Mouse (Mus musculus): ENCODE results near the gene Rpn1. TPM values are rescaled to one million over a fixed set of nuclear protein-coding genes. Genes with fewer than 3 reads are reported as not detected.

Gene Rpn1
- polyA plus RNA-seq, 1 experiment from 2014 or later, result 112 TPM

DNA sequence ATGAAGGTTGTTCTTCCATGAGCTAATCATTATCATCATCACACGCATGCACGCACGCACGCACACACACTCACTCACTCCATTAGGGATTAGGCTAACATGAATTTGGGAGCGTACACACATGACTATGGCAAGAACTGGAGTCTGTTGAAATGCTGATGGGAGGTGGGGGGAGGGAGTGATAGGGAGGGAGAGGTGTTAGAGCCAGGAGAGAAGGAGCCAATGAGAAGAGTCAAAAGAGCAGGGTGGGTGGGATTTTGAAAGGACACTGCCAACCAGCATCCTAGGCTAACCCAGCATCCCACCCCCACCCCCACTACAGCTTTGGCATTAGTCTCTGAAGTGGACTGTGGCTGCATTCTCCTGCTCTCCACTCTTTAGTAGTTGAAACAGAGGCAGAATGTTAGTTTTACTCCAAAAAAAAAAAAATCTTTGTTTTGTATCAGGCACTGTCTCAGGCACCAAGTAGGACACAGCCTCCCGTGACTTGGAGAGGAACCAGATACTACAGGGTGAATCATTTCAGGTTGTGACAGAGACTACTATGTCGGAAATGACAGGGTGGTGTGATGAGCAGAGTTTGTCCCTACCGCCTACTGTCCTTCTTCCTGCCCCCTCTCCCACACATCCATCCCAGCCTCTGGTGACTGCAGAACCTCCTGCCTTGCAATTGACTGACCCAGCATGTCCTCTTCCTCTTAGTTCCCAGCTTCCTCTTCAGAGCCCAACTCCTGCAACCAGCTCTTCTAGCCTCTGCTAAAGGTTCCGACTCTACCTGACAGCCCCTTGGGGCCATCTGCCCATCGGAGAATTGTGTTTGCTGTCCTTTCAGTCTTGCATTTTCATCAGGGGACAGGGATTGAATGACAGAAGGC lies 23.6 kb downstream of the Rpn1 start:
- ATAC-seq (0 out of 2 replicates have a peak, but pooled peaks have one; percentile 16), DNase-seq (no peak)
- TF ChIP-seq EP300 (IDR thresholded peaks at IDR 0.05; ENCODE audit: low read depth) (no peak), CTCF (IDR thresholded peaks at IDR 0.05; ENCODE audit: low read depth) (no peak)
- Histone ChIP-seq H3K4me1 (ENCODE audit: insufficient read depth) (peaks cover 11% of the 10 kb centered on the region), H3K27ac (ENCODE audit: low read depth) (no peak overlapping the region), H3K9me3 (ENCODE audit: low read length) (no peaks in the 10 kb centered on the region), H3K9ac (replicated peaks) (no peak overlapping the region), H3K27me3 (ENCODE audit: insufficient read depth, low read length) (no peaks in the 10 kb centered on the region), H3K4me3 (ENCODE audit: low read depth, low read length) (no peak overlapping the region), H3K36me3 (replicated peaks; ENCODE audit: insufficient read depth, low read length) (peaks cover 19% of the 10 kb centered on the region), H3K4me2 (ENCODE audit: low read depth, low read length) (no peak overlapping the region)
- 62% methylated on average over 10 of the region's 10 CpGs for WGBS (ENCODE audit: insufficient replicate concordance)

DNA sequence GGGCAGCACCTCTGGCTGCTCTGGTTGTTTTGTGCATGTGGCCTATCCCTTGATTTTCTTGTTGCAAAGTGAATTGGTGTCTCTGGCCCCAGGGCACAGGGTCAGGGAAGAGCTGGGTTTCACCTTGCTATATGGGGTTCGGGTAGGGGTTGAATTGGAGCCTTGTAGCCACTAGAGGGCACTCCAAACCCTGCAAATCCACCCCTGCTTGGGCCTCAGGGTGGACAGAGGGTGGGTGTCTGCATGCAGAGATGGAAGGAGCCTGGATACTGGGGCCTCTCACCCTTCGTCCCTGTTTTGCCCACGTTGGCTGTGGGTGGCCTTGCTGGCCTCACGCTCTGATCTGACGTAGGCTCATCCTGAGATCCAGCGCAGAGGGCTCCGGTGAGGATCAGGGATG lies 28.9 kb downstream of the Rpn1 start:
- peaks cover 15% of the 10 kb centered on the region for H3K4me1 ChIP-seq (ENCODE audit: insufficient read depth)
- ATAC-seq (no peak), DNase-seq (peak; percentile 70)
- WGBS (ENCODE audit: insufficient replicate concordance), result 35% methylated on average over 7 of the region's 7 CpGs
- no peak overlapping the region for H3K27ac ChIP-seq (ENCODE audit: low read depth)
- H3K9ac ChIP-seq (replicated peaks), result no peak overlapping the region
- H3K36me3 ChIP-seq (replicated peaks; ENCODE audit: insufficient read depth, low read length), result no peaks in the 10 kb centered on the region
- no peaks in the 10 kb centered on the region for H3K27me3 ChIP-seq (ENCODE audit: insufficient read depth, low read length)
- TF ChIP-seq CTCF (IDR thresholded peaks at IDR 0.05; ENCODE audit: low read depth), result peak; percentile 90
- TF ChIP-seq EP300 (IDR thresholded peaks at IDR 0.05; ENCODE audit: low read depth), result no peak
- no peaks in the 10 kb centered on the region for H3K9me3 ChIP-seq (ENCODE audit: low read length)
- H3K4me2 ChIP-seq (ENCODE audit: low read depth, low read length), result no peak overlapping the region
- H3K4me3 ChIP-seq (ENCODE audit: low read depth, low read length), result no peak overlapping the region

DNA sequence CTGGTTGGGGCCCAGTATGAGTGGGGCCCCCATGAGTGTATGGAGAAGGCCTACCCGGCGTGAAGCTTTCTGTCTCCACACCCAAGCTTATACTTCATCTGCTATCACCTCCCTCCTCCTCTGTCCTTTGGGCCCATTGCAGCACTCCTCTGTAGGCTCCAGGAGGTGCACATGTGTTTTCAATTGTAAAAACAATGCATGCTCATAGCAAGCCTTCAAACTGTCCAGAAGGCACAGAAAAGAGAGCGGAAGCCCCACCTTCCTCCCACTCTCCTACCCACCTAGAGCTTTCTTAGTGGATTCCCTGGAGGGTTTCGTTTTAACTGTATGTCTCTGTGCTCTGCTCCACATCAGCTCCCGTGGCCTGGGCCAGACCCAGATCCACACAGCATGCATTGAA lies 30.1 kb downstream of the Rpn1 start:
- ATAC-seq (no peak), DNase-seq (no peak)
- Histone ChIP-seq H3K9ac (replicated peaks) (no peak overlapping the region), H3K27me3 (ENCODE audit: insufficient read depth, low read length) (no peaks in the 10 kb centered on the region), H3K4me2 (ENCODE audit: low read depth, low read length) (no peak overlapping the region), H3K4me3 (ENCODE audit: low read depth, low read length) (no peak overlapping the region), H3K36me3 (replicated peaks; ENCODE audit: insufficient read depth, low read length) (no peaks in the 10 kb centered on the region), H3K9me3 (ENCODE audit: low read length) (0 out of 2 replicates have a peak, but pooled peaks cover 3% of the 10 kb centered on the region), H3K4me1 (ENCODE audit: insufficient read depth) (peaks cover 15% of the 10 kb centered on the region), H3K27ac (ENCODE audit: low read depth) (no peak overlapping the region)
- TF ChIP-seq EP300 (IDR thresholded peaks at IDR 0.05; ENCODE audit: low read depth) (no peak), CTCF (IDR thresholded peaks at IDR 0.05; ENCODE audit: low read depth) (no peak)
- 69% methylated on average over 5 of the region's 5 CpGs for WGBS (ENCODE audit: insufficient replicate concordance)

DNA sequence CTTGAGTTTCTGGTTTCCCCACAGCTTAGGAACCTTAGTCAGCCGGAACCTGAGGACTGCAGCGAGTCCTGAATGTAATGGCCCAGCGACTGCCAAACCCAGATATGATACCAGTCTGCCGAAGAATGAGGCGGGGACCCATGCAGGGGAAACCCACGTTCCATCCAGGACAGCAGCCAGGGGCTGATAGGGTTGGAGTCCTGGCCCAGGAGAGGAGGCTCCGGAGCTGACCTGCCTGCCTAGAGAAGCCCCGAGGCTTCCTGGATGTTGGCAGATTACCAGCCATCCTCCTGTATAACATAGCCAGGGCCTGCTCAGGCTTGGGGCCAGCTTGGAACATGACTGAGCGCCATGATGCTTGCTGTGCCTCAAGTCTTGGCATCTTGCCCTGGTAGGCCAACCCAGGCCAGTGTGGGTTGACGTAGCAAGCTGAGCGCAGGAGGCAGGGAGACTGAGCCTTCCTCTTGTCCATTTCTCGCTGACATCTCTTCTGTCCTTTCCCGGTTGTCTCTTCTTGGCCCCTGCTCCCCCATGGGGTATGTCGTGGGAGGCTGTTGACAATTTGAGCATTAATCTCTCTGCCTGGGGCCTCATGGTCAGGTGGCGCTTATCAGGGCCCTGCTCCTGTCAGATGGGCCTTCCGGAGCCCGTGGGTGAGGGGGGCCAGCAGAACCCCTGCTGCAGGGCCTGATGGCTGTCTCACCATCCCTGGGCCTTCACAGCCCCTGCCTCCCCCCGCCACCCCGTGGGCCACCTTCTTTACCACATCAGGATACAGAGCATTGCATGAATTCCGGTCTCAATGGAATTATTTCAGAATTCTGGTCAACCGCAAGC lies 32.3 kb downstream of the Rpn1 start:
- DNase-seq (peak; percentile 58), ATAC-seq (peak; percentile 82)
- H3K36me3 ChIP-seq (replicated peaks; ENCODE audit: insufficient read depth, low read length), result no peaks in the 10 kb centered on the region
- H3K27ac ChIP-seq (ENCODE audit: low read depth), result peak overlapping the region; percentile 78
- H3K4me3 ChIP-seq (ENCODE audit: low read depth, low read length), result no peak overlapping the region
- 0 out of 2 replicates have a peak, but pooled peaks cover 3% of the 10 kb centered on the region for H3K9me3 ChIP-seq (ENCODE audit: low read length)
- H3K4me1 ChIP-seq (ENCODE audit: insufficient read depth), result peaks cover 17% of the 10 kb centered on the region
- 45% methylated on average over 21 of the region's 21 CpGs for WGBS (ENCODE audit: insufficient replicate concordance)
- TF ChIP-seq CTCF (IDR thresholded peaks at IDR 0.05; ENCODE audit: low read depth) (no peak), EP300 (IDR thresholded peaks at IDR 0.05; ENCODE audit: low read depth) (peak; percentile 53; the same call in 1 of the 2 replicates)
- H3K4me2 ChIP-seq (ENCODE audit: low read depth, low read length), result peak overlapping the region; percentile 51
- H3K9ac ChIP-seq (replicated peaks), result 0 out of 2 replicates have a peak overlapping the region, but pooled peaks have one; percentile 21
- H3K27me3 ChIP-seq (ENCODE audit: insufficient read depth, low read length), result no peaks in the 10 kb centered on the region

DNA sequence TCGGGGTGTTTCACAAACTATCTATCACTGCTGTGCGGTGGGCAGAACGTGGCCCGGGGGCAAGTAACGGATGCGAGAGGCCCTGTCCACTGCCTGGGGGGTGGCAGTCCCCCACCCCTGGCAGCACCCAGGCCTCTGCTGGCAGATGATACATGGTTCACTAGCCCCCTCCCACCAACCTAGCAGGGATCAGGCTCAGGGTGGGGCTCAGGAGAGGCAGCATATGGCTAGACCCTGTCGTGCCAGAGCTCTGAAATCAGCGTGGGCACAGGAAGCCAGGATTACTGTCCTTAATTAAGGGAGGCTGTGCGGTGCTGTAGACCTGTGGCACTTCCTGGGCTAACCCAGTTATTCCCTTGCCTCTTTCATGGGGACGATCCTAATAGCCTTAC lies 32.9 kb downstream of the Rpn1 start:
- WGBS (ENCODE audit: insufficient replicate concordance), result 44% methylated on average over 10 of the region's 10 CpGs
- no peaks in the 10 kb centered on the region for H3K36me3 ChIP-seq (replicated peaks; ENCODE audit: insufficient read depth, low read length)
- no peak overlapping the region for H3K9ac ChIP-seq (replicated peaks)
- H3K4me1 ChIP-seq (ENCODE audit: insufficient read depth), result peaks cover 21% of the 10 kb centered on the region
- peak; percentile 8 for ATAC-seq
- H3K27me3 ChIP-seq (ENCODE audit: insufficient read depth, low read length), result no peaks in the 10 kb centered on the region
- TF ChIP-seq CTCF (IDR thresholded peaks at IDR 0.05; ENCODE audit: low read depth) (no peak), EP300 (IDR thresholded peaks at IDR 0.05; ENCODE audit: low read depth) (no peak; the same call in 1 of the 2 replicates)
- no peak for DNase-seq
- peak overlapping the region; percentile 78 for H3K27ac ChIP-seq (ENCODE audit: low read depth)
- no peak overlapping the region for H3K4me3 ChIP-seq (ENCODE audit: low read depth, low read length)
- 0 out of 2 replicates have a peak, but pooled peaks cover 3% of the 10 kb centered on the region for H3K9me3 ChIP-seq (ENCODE audit: low read length)
- H3K4me2 ChIP-seq (ENCODE audit: low read depth, low read length), result peak overlapping the region; percentile 51

DNA sequence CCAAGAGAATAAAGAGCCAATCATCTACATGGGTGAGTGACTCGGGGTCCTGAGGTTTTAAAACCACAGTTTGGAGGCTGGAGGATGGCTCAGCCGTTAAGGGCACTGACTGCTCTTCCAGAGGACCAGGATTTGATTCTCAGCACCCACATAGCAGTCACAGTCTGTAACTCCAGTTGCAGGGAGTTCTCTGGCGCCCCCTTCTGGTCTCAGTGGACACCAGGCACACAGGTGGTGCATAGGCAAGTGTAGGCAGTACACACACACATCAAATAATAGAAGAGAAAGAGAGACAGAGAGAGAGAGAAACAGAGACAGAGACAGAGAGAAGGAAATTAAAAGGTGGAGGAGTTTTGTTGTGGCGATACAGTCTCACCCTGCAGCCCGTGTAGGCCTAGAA lies 35.0 kb downstream of the Rpn1 start:
- no peak for ATAC-seq
- Histone ChIP-seq H3K4me1 (ENCODE audit: insufficient read depth) (peaks cover 30% of the 10 kb centered on the region), H3K36me3 (replicated peaks; ENCODE audit: insufficient read depth, low read length) (no peaks in the 10 kb centered on the region), H3K27me3 (ENCODE audit: insufficient read depth, low read length) (no peaks in the 10 kb centered on the region), H3K9ac (replicated peaks) (no peak overlapping the region), H3K9me3 (ENCODE audit: low read length) (0 out of 2 replicates have a peak, but pooled peaks cover 3% of the 10 kb centered on the region), H3K4me3 (ENCODE audit: low read depth, low read length) (no peak overlapping the region), H3K4me2 (ENCODE audit: low read depth, low read length) (no peak overlapping the region), H3K27ac (ENCODE audit: low read depth) (no peak overlapping the region)
- no peak for TF ChIP-seq EP300 (IDR thresholded peaks at IDR 0.05; ENCODE audit: low read depth)
- peak; percentile 50 for TF ChIP-seq CTCF (IDR thresholded peaks at IDR 0.05; ENCODE audit: low read depth)
- DNase-seq, result no peak
- WGBS (ENCODE audit: insufficient replicate concordance), result 69% methylated on average over 5 of the region's 5 CpGs
